ENCODE assay signal across 14 mouse cellular contexts in the genomic region with DNA sequence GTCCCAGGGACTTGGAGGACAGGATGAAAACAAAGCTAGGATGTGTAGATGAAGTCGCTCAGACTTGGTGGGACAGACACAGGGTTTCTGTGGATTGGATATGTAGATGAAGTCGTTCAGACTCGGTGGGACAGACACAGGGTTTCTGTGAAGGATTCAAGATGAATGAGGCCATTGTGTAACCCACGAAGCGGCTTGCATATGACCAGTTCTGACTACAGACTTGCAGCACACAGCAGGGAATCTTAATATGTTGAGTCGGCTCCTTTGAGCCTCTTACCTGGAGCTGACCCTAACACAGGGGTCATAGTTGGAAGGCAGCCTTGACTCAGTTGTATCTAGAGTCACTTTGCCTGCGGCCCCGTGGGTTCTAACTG.
DNase-seq lines count a peak whose midpoint lies in the region; ATAC-seq and TF ChIP-seq lines count a peak whose summit lies in the region.
"Had no signal": no experiment of that assay in that cellular context is flagged by ENCODE, and none has a peak within 500 bp of the region (broad histone marks: within the 10 kb centered on the region; RNA-seq: fewer than 3 reads in every experiment).

No protein-coding gene starts in this region.

- intact Hi-C loops in heart, adult 2 months (cut with DNase I) = no loop called here

- DNase-seq in kidney, adult 18-20 months = no peak
- DNase-seq in heart, adult 2 months = no peak
- no peak for DNase-seq in left cerebral cortex, adult 11 months (ENCODE audit: low spot score)
- DNase-seq: cerebellum, adult 9-10 months; gastrocnemius, postnatal 10 days; kidney, postnatal 4 days; lung, adult 18-20 months had no signal

- no peak for TF ChIP-seq EP300 in heart, adult 2 months (IDR thresholded peaks at IDR 0.05; ENCODE audit: insufficient read depth, low read depth, low read length)

- TF ChIP-seq CTCF in heart, adult 2 months (IDR thresholded peaks at IDR 0.05) = no peak

- H3K4me3 ChIP-seq in kidney, embryonic 15.5 days (replicated peaks) = no peak overlapping the region
- H3K4me3 ChIP-seq in forebrain, embryonic 13.5 days = no peak overlapping the region
- no peak overlapping the region for H3K4me3 ChIP-seq in hindbrain, embryonic 16.5 days (ENCODE audit: low read length)
- H3K4me3 ChIP-seq in neural tube, embryonic 14.5 days (ENCODE audit: low read depth, low read length) = no peak overlapping the region
- H3K4me3 ChIP-seq in heart, embryonic 12.5 days = no peak overlapping the region
- H3K4me3 ChIP-seq in heart, adult 2 months = no peak overlapping the region
- H3K4me3 ChIP-seq: heart, embryonic 13.5 days; megakaryocyte, embryonic 14.5 days had no signal

- H3K79me2 ChIP-seq in heart, adult 2 months (replicated peaks; ENCODE audit: control insufficient read depth, insufficient read depth, low read length) = no peaks in the 10 kb centered on the region

- H3K27ac ChIP-seq in kidney, embryonic 15.5 days = no peak overlapping the region
- H3K27ac ChIP-seq in forebrain, embryonic 13.5 days = peak overlapping the region; percentile 25; the same call in 1 of the 2 replicates
- H3K27ac ChIP-seq in hindbrain, embryonic 16.5 days (ENCODE audit: low read depth, low read length) = peak overlapping the region; percentile 17; the same call in 1 of the 2 replicates
- H3K27ac ChIP-seq in neural tube, embryonic 14.5 days (ENCODE audit: low read depth, low read length) = no peak overlapping the region
- no peak overlapping the region for H3K27ac ChIP-seq in heart, embryonic 12.5 days (ENCODE audit: poor library complexity, severe bottlenecking)
- H3K27ac ChIP-seq in heart, adult 2 months = no peak overlapping the region
- H3K27ac ChIP-seq: heart, embryonic 13.5 days had no signal

- H3K27me3 ChIP-seq in kidney, embryonic 15.5 days = peaks cover 31% of the 10 kb centered on the region; the same call in 1 of the 2 replicates
- H3K27me3 ChIP-seq in forebrain, embryonic 13.5 days = peaks cover 22% of the 10 kb centered on the region
- H3K27me3 ChIP-seq in hindbrain, embryonic 16.5 days (replicated peaks; ENCODE audit: control insufficient read depth, insufficient read depth, low read length) = no peaks in the 10 kb centered on the region
- no peaks in the 10 kb centered on the region for H3K27me3 ChIP-seq in neural tube, embryonic 14.5 days (ENCODE audit: control insufficient read depth, insufficient read depth, low read length)
- no peaks in the 10 kb centered on the region for H3K27me3 ChIP-seq in heart, embryonic 12.5 days (replicated peaks)
- H3K27me3 ChIP-seq in heart, adult 2 months (ENCODE audit: control insufficient read depth, insufficient read depth, low read length) = no peaks in the 10 kb centered on the region
- H3K27me3 ChIP-seq: megakaryocyte, embryonic 14.5 days had no signal

- WGBS in kidney, embryonic 15.5 days = 83% methylated on average over 8 of the region's 8 CpGs
- WGBS in forebrain, embryonic 13.5 days = 17% methylated on average over 8 of the region's 8 CpGs
- 30% methylated on average over 8 of the region's 8 CpGs for WGBS in hindbrain, embryonic 16.5 days
- WGBS in neural tube, embryonic 14.5 days = 37% methylated on average over 8 of the region's 8 CpGs
- 73% methylated on average over 8 of the region's 8 CpGs for WGBS in heart, embryonic 12.5 days
- 85% methylated on average over 8 of the region's 8 CpGs for WGBS in heart, adult 2 months

- no peak overlapping the region for H3K9ac ChIP-seq in kidney, embryonic 15.5 days
- H3K9ac ChIP-seq in forebrain, embryonic 13.5 days = no peak overlapping the region
- H3K9ac ChIP-seq in hindbrain, embryonic 16.5 days (ENCODE audit: low read depth, low read length) = no peak overlapping the region
- H3K9ac ChIP-seq in neural tube, embryonic 14.5 days (replicated peaks; ENCODE audit: low read depth, low read length) = no peak overlapping the region
- no peak overlapping the region for H3K9ac ChIP-seq in heart, embryonic 12.5 days
- no peak overlapping the region for H3K9ac ChIP-seq in heart, adult 2 months (ENCODE audit: low read depth, low read length)
- H3K9ac ChIP-seq: heart, embryonic 13.5 days had no signal

- peaks cover 22% of the 10 kb centered on the region for H3K4me1 ChIP-seq in kidney, embryonic 15.5 days
- peaks cover 38% of the 10 kb centered on the region for H3K4me1 ChIP-seq in forebrain, embryonic 13.5 days
- peaks cover 25% of the 10 kb centered on the region for H3K4me1 ChIP-seq in hindbrain, embryonic 16.5 days (ENCODE audit: control insufficient read depth, insufficient read depth, low read depth, low read length)
- H3K4me1 ChIP-seq in neural tube, embryonic 14.5 days (ENCODE audit: control insufficient read depth, insufficient read depth, low read length) = peaks cover 13% of the 10 kb centered on the region
- no peaks in the 10 kb centered on the region for H3K4me1 ChIP-seq in heart, embryonic 12.5 days (replicated peaks)
- no peaks in the 10 kb centered on the region for H3K4me1 ChIP-seq in heart, adult 2 months (ENCODE audit: control insufficient read depth, insufficient read depth, low read length)
- H3K4me1 ChIP-seq: heart, embryonic 13.5 days; megakaryocyte, embryonic 14.5 days had no signal

- no peak for TF ChIP-seq POLR2A in heart, adult 2 months (IDR thresholded peaks at IDR 0.05; ENCODE audit: insufficient read depth, low read depth, low read length)

- no peaks in the 10 kb centered on the region for H3K9me3 ChIP-seq in kidney, embryonic 15.5 days (replicated peaks)
- no peaks in the 10 kb centered on the region for H3K9me3 ChIP-seq in forebrain, embryonic 13.5 days (replicated peaks)
- no peaks in the 10 kb centered on the region for H3K9me3 ChIP-seq in hindbrain, embryonic 16.5 days (ENCODE audit: control insufficient read depth, low read length)
- H3K9me3 ChIP-seq in neural tube, embryonic 14.5 days (ENCODE audit: control insufficient read depth, low read length) = no peaks in the 10 kb centered on the region
- H3K9me3 ChIP-seq in heart, embryonic 12.5 days (replicated peaks) = no peaks in the 10 kb centered on the region
- H3K9me3 ChIP-seq: heart, embryonic 13.5 days; megakaryocyte, embryonic 14.5 days had no signal

- 0 out of 2 replicates have a peak, but pooled peaks have one; percentile 38 for ATAC-seq in kidney, embryonic 15.5 days (replicated peaks; ENCODE audit: low FRiP score)
- peak; percentile 37; the same call in 1 of the 2 replicates for ATAC-seq in forebrain, embryonic 13.5 days
- ATAC-seq in hindbrain, embryonic 16.5 days = 0 out of 2 replicates have a peak, but pooled peaks have one; percentile 25
- 0 out of 2 replicates have a peak, but pooled peaks have one; percentile 10 for ATAC-seq in neural tube, embryonic 14.5 days (ENCODE audit: low read depth)
- ATAC-seq in heart, embryonic 12.5 days (ENCODE audit: insufficient number of reproducible peaks, low FRiP score) = no peak

- no peaks in the 10 kb centered on the region for H3K36me3 ChIP-seq in kidney, embryonic 15.5 days
- H3K36me3 ChIP-seq in forebrain, embryonic 13.5 days (ENCODE audit: poor library complexity, severe bottlenecking) = no peaks in the 10 kb centered on the region
- no peaks in the 10 kb centered on the region for H3K36me3 ChIP-seq in hindbrain, embryonic 16.5 days (ENCODE audit: control insufficient read depth, insufficient read depth, low read length)
- H3K36me3 ChIP-seq in neural tube, embryonic 14.5 days (ENCODE audit: control insufficient read depth, insufficient read depth, low read length) = no peaks in the 10 kb centered on the region
- H3K36me3 ChIP-seq in heart, embryonic 12.5 days = no peaks in the 10 kb centered on the region
- no peaks in the 10 kb centered on the region for H3K36me3 ChIP-seq in heart, adult 2 months (ENCODE audit: control insufficient read depth, insufficient read depth, low read length)
- H3K36me3 ChIP-seq: heart, embryonic 13.5 days had no signal

- no peak overlapping the region for H3K4me2 ChIP-seq in kidney, embryonic 15.5 days
- H3K4me2 ChIP-seq in forebrain, embryonic 13.5 days = peak overlapping the region; percentile 55; the same call in 1 of the 2 replicates
- H3K4me2 ChIP-seq in hindbrain, embryonic 16.5 days (ENCODE audit: low read length) = peak overlapping the region; percentile 15; the same call in 1 of the 2 replicates
- H3K4me2 ChIP-seq in neural tube, embryonic 14.5 days (ENCODE audit: low read depth, low read length) = no peak overlapping the region
- no peak overlapping the region for H3K4me2 ChIP-seq in heart, embryonic 12.5 days
- H3K4me2 ChIP-seq: heart, embryonic 13.5 days had no signal

Comparison
In these comparisons a context has a peak if more than half of its experiments do, and no peak if none do; other contexts are left out.
1. H3K27ac ChIP-seq: peak in forebrain, embryonic 13.5 days (single experiment) and hindbrain, embryonic 16.5 days (single experiment); none in kidney, embryonic 15.5 days (single experiment), neural tube, embryonic 14.5 days (single experiment), heart, embryonic 12.5 days (single experiment) and heart, adult 2 months (single experiment).
2. H3K4me2 ChIP-seq: peak in forebrain, embryonic 13.5 days (single experiment) and hindbrain, embryonic 16.5 days (single experiment); none in kidney, embryonic 15.5 days (single experiment), neural tube, embryonic 14.5 days (single experiment) and heart, embryonic 12.5 days (single experiment).